Mouse (Mus musculus): ENCODE results near the gene Slc29a1.

Gene Slc29a1

GRCm38 (mm10) chr17:45612008-45612407 is 12.6 kb upstream of the Slc29a1 start:
- no peak for DNase-seq (ENCODE audit: extremely low spot score, low spot score)

GRCm38 (mm10) chr17:45610144-45610866 is 10.9 kb upstream of the Slc29a1 start:
- DNase-seq (ENCODE audit: extremely low spot score, low spot score) = no peak

- DNase-seq (ENCODE audit: extremely low spot score, low spot score) = no peak
These were observed 9.0 kb upstream of the Slc29a1 start for GRCm38 (mm10) chr17:45608396-45608795.

GRCm38 (mm10) chr17:45606992-45607879 is 7.8 kb upstream of the Slc29a1 start:
- no peak for DNase-seq (ENCODE audit: extremely low spot score, low spot score)

- DNase-seq (ENCODE audit: extremely low spot score, low spot score) = no peak
These were observed 3.6 kb upstream of the Slc29a1 start for GRCm38 (mm10) chr17:45602984-45603383.

- DNase-seq (ENCODE audit: extremely low spot score, low spot score) = peak; percentile 42
These were observed 2.5 kb upstream of the Slc29a1 start, which contains the start of gene Mymx for GRCm38 (mm10) chr17:45601877-45602304. Gene Mymx (minus strand): TSS chr17:45602102.

GRCm38 (mm10) chr17:45601325-45601724 is 1.9 kb upstream of the Slc29a1 start:
- peak; percentile 43 for DNase-seq (ENCODE audit: extremely low spot score, low spot score)

GRCm38 (mm10) chr17:45600267-45600666 is 861 bp upstream of the Slc29a1 start:
- no peak for DNase-seq (ENCODE audit: extremely low spot score, low spot score)

- DNase-seq (ENCODE audit: extremely low spot score, low spot score) = no peak
These were observed 515 bp downstream of the Slc29a1 start for GRCm38 (mm10) chr17:45598891-45599290.

- no peak for DNase-seq (ENCODE audit: extremely low spot score, low spot score)
These were observed 1.0 kb downstream of the Slc29a1 start for GRCm38 (mm10) chr17:45598376-45598775.

- DNase-seq (ENCODE audit: extremely low spot score, low spot score) = peak; percentile 45
These were observed 1.6 kb downstream of the Slc29a1 start for GRCm38 (mm10) chr17:45597787-45598186.

- peak; percentile 67 for DNase-seq (ENCODE audit: extremely low spot score, low spot score)
These were observed 2.6 kb downstream of the Slc29a1 start for GRCm38 (mm10) chr17:45596631-45597396.

GRCm38 (mm10) chr17:45595736-45596390 is 3.5 kb downstream of the Slc29a1 start:
- DNase-seq (ENCODE audit: extremely low spot score, low spot score) = no peak

GRCm38 (mm10) chr17:45594881-45595735 is 4.3 kb downstream of the Slc29a1 start:
- DNase-seq (ENCODE audit: extremely low spot score, low spot score) = peak; percentile 74

- no peak for DNase-seq (ENCODE audit: extremely low spot score, low spot score)
These were observed 5.2 kb downstream of the Slc29a1 start for GRCm38 (mm10) chr17:45594195-45594594.

GRCm38 (mm10) chr17:45593479-45593878 is 5.9 kb downstream of the Slc29a1 start:
- no peak for DNase-seq (ENCODE audit: extremely low spot score, low spot score)

GRCm38 (mm10) chr17:45592606-45593431 is 6.6 kb downstream of the Slc29a1 start:
- DNase-seq (ENCODE audit: extremely low spot score, low spot score) = no peak

- DNase-seq (ENCODE audit: extremely low spot score, low spot score) = no peak
These were observed 7.5 kb downstream of the Slc29a1 start for GRCm38 (mm10) chr17:45591701-45592605.
